Mouse (Mus musculus) v-Abl transformed pro-B cells (cell line): ENCODE data around the gene Foxp1.

Experiments used
- in situ Hi-C, 2 experiments: fragments of 400-800 bp; cut with MboI; formaldehyde crosslinking; loops; one replicate each; pipeline ENCODE4 v1.15.1; 2025; ENCODE audit not compliant: unreplicated experiment in 2 of 2

Foxp1 gene

GRCm38 (mm10) chr6:99053111-99053510, 469.4 kb downstream of the Foxp1 start:
- in situ Hi-C loops = no loop called here

GRCm38 (mm10) chr6:99051724-99052123, 470.8 kb downstream of the Foxp1 start:
- in situ Hi-C loops = no loop called here

GRCm38 (mm10) chr6:99050288-99051006, 472.1 kb downstream of the Foxp1 start:
- in situ Hi-C loops = no loop called here

GRCm38 (mm10) chr6:99047322-99047721, 475.2 kb downstream of the Foxp1 start:
- in situ Hi-C loops = no loop called here

GRCm38 (mm10) chr6:99045845-99046788, 476.4 kb downstream of the Foxp1 start:
- in situ Hi-C loops = no loop called here

GRCm38 (mm10) chr6:99043932-99044664, 478.4 kb downstream of the Foxp1 start:
- in situ Hi-C loops = no loop called here

- in situ Hi-C loops = no loop called here
Observed at GRCm38 (mm10) chr6:99043226-99043625, 479.3 kb downstream of the Foxp1 start.

GRCm38 (mm10) chr6:99042175-99042954, 480.2 kb downstream of the Foxp1 start:
- in situ Hi-C loops = no loop called here

- in situ Hi-C loops = no loop called here
Observed at GRCm38 (mm10) chr6:99038977-99039376, 483.5 kb downstream of the Foxp1 start.

- in situ Hi-C loops = no loop called here
Observed at GRCm38 (mm10) chr6:99035459-99036375, 486.8 kb downstream of the Foxp1 start.

GRCm38 (mm10) chr6:99033062-99033461, 489.5 kb downstream of the Foxp1 start:
- in situ Hi-C loops = no loop called here

GRCm38 (mm10) chr6:99031321-99031903, 491.1 kb downstream of the Foxp1 start:
- in situ Hi-C loops = no loop called here

- in situ Hi-C loops = no loop called here
Observed at GRCm38 (mm10) chr6:99030251-99030650, 492.3 kb downstream of the Foxp1 start.

- in situ Hi-C loops = no loop called here
Observed at GRCm38 (mm10) chr6:99029438-99029837, 493.1 kb downstream of the Foxp1 start.

GRCm38 (mm10) chr6:99028989-99029305, 493.6 kb downstream of the Foxp1 start:
- in situ Hi-C loops = no loop called here

GRCm38 (mm10) chr6:99028161-99028988, 494.1 kb downstream of the Foxp1 start:
- in situ Hi-C loops = no loop called here

- in situ Hi-C loops = no loop called here
Observed at GRCm38 (mm10) chr6:99027542-99028160, 494.9 kb downstream of the Foxp1 start.
